Mouse (Mus musculus): ENCODE data around the gene Krt39. TPM values are rescaled to one million over a fixed set of nuclear protein-coding genes. Genes with fewer than 3 reads are reported as not detected.

The Krt39 gene
- polyA plus RNA-seq, 1 experiment: not detected

DNA sequence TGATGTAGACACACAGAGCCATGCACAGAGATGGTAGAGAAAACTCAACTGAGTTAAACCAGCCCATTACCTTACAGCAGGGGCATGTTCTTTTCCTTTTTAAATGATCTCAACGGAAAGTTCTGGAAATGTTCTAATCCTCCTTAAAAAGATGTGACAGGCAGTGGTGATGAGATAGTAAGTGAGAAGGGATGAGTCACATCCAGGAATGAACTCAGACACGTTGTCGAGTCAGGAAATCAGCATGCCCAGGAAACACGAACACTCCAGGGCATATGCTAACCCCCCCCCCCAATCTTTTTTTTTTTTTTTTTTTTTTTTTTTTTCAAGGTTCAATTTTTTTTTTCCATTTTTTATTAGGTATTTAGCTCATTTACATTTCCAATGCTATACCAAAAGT, 48.7 kb downstream of the Krt39 start:
- TF ChIP-seq POLR2A (IDR thresholded peaks at IDR 0.05; ENCODE audit: low read depth, low read length) (no peak), CTCF (IDR thresholded peaks at IDR 0.05; ENCODE audit: extremely low read depth, insufficient read length, insufficient replicate concordance, low read depth, low read length) (no peak)

GRCm38 (mm10) chr11:99471946-99472345, 49.2 kb downstream of the Krt39 start:
- Histone ChIP-seq H3K27ac (ENCODE audit: insufficient read depth, low read depth, low read length) (no peak overlapping the region), H3K4me1 (ENCODE audit: control insufficient read depth, insufficient read depth, insufficient read length, low read length) (peaks cover 4% of the 10 kb centered on the region; the same call in 1 of the 2 replicates), H3K27me3 (ENCODE audit: control insufficient read depth, insufficient read depth, low read length) (no peaks in the 10 kb centered on the region), H3K4me3 (ENCODE audit: low read depth, low read length) (no peak overlapping the region), H3K36me3 (ENCODE audit: control insufficient read depth, insufficient read depth, low read length) (no peaks in the 10 kb centered on the region)
- no peak for TF ChIP-seq POLR2A (IDR thresholded peaks at IDR 0.05; ENCODE audit: low read depth, low read length)
- TF ChIP-seq CTCF (IDR thresholded peaks at IDR 0.05; ENCODE audit: extremely low read depth, insufficient read length, insufficient replicate concordance, low read depth, low read length): no peak
- 91% methylated on average over 6 of the region's 6 CpGs for WGBS

More for the DNA sequence above, 48.7 kb downstream of the Krt39 start:
- Histone ChIP-seq H3K4me1 (ENCODE audit: control insufficient read depth, insufficient read depth, insufficient read length, low read length) (peaks cover 4% of the 10 kb centered on the region; the same call in 1 of the 2 replicates), H3K27me3 (ENCODE audit: control insufficient read depth, insufficient read depth, low read length) (no peaks in the 10 kb centered on the region), H3K4me3 (ENCODE audit: low read depth, low read length) (no peak overlapping the region), H3K27ac (ENCODE audit: insufficient read depth, low read depth, low read length) (no peak overlapping the region), H3K36me3 (ENCODE audit: control insufficient read depth, insufficient read depth, low read length) (no peaks in the 10 kb centered on the region)
- WGBS: 74% methylated on average over 4 of the region's 4 CpGs

DNA sequence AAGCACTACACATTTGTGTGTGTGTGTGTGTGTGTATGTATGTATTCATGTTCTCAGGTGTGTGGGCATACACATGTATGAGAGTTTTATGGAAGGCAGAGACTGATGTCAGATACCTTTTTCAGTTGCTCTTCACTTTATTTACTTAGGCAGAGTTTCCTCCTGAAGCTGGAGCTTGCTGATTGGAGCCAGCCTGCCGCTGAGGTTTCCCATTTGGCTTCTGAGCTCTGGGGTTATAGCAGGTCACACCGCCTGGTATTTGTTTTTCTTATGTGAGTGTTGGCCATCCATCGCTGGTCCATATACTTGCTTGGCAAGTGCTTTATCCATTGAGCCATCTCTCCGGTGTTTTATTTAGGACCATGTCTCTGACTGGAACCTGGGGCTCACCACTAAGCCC, 51.9 kb downstream of the Krt39 start:
- TF ChIP-seq CTCF (IDR thresholded peaks at IDR 0.05; ENCODE audit: extremely low read depth, insufficient read length, insufficient replicate concordance, low read depth, low read length) (no peak), POLR2A (IDR thresholded peaks at IDR 0.05; ENCODE audit: low read depth, low read length) (no peak)
- WGBS: 14% methylated on average over 4 of the region's 4 CpGs
- H3K27ac ChIP-seq (ENCODE audit: insufficient read depth, low read depth, low read length): no peak overlapping the region

GRCm38 (mm10) chr11:99468566-99468965, 52.6 kb downstream of the Krt39 start:
- 29% methylated on average over 11 of the region's 11 CpGs for WGBS
- no peak overlapping the region for H3K4me3 ChIP-seq (ENCODE audit: low read depth, low read length)
- no peaks in the 10 kb centered on the region for H3K27me3 ChIP-seq (ENCODE audit: control insufficient read depth, insufficient read depth, low read length)
- no peak overlapping the region for H3K27ac ChIP-seq (ENCODE audit: insufficient read depth, low read depth, low read length)
- no peak for TF ChIP-seq CTCF (IDR thresholded peaks at IDR 0.05; ENCODE audit: extremely low read depth, insufficient read length, insufficient replicate concordance, low read depth, low read length)
- TF ChIP-seq POLR2A (IDR thresholded peaks at IDR 0.05; ENCODE audit: low read depth, low read length): no peak
- H3K4me1 ChIP-seq (ENCODE audit: control insufficient read depth, insufficient read depth, insufficient read length, low read length): peaks cover 3% of the 10 kb centered on the region; the same call in 1 of the 2 replicates
- H3K36me3 ChIP-seq (ENCODE audit: control insufficient read depth, insufficient read depth, low read length): no peaks in the 10 kb centered on the region

More for the DNA sequence above, 51.9 kb downstream of the Krt39 start:
- Histone ChIP-seq H3K4me1 (ENCODE audit: control insufficient read depth, insufficient read depth, insufficient read length, low read length) (peaks cover 4% of the 10 kb centered on the region; the same call in 1 of the 2 replicates), H3K4me3 (ENCODE audit: low read depth, low read length) (no peak overlapping the region), H3K27me3 (ENCODE audit: control insufficient read depth, insufficient read depth, low read length) (no peaks in the 10 kb centered on the region), H3K36me3 (ENCODE audit: control insufficient read depth, insufficient read depth, low read length) (no peaks in the 10 kb centered on the region)

DNA sequence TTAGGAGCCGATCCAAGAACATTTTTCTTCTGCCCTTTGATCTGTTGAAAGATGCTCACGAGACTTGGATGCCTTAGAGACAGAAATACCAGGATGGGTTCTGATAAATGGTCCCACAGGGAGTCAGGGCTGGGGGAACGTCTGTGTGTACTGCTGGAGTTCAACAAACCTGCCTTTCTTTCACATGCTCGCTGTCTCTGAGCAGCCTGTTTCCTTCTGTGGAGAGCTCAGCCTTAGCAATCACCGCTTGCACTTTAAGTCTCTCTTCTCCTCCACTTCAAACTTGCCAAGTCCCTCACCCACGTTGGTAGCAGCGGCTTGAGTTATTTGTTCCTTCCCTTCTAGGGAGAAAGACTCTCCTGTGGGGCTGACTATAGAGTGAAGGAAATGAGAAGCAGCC, 54.8 kb downstream of the Krt39 start:
- Histone ChIP-seq H3K36me3 (ENCODE audit: control insufficient read depth, insufficient read depth, low read length) (no peaks in the 10 kb centered on the region), H3K27me3 (ENCODE audit: control insufficient read depth, insufficient read depth, low read length) (no peaks in the 10 kb centered on the region), H3K4me3 (ENCODE audit: low read depth, low read length) (no peak overlapping the region), H3K4me1 (ENCODE audit: control insufficient read depth, insufficient read depth, insufficient read length, low read length) (peaks cover 4% of the 10 kb centered on the region; the same call in 1 of the 2 replicates), H3K27ac (ENCODE audit: insufficient read depth, low read depth, low read length) (no peak overlapping the region)
- TF ChIP-seq POLR2A (IDR thresholded peaks at IDR 0.05; ENCODE audit: low read depth, low read length) (no peak), CTCF (IDR thresholded peaks at IDR 0.05; ENCODE audit: extremely low read depth, insufficient read length, insufficient replicate concordance, low read depth, low read length) (no peak)
- WGBS: 49% methylated on average over 7 of the region's 7 CpGs

- H3K27ac ChIP-seq (ENCODE audit: insufficient read depth, low read depth, low read length): no peak overlapping the region
- 4% methylated on average over 5 of the region's 5 CpGs for WGBS
- peaks cover 8% of the 10 kb centered on the region; the same call in 1 of the 2 replicates for H3K4me1 ChIP-seq (ENCODE audit: control insufficient read depth, insufficient read depth, insufficient read length, low read length)
- no peak overlapping the region for H3K4me3 ChIP-seq (ENCODE audit: low read depth, low read length)
- H3K27me3 ChIP-seq (ENCODE audit: control insufficient read depth, insufficient read depth, low read length): no peaks in the 10 kb centered on the region
- H3K36me3 ChIP-seq (ENCODE audit: control insufficient read depth, insufficient read depth, low read length): no peaks in the 10 kb centered on the region
- TF ChIP-seq CTCF (IDR thresholded peaks at IDR 0.05; ENCODE audit: extremely low read depth, insufficient read length, insufficient replicate concordance, low read depth, low read length) (peak; percentile 73; the same call in 1 of the 2 replicates), POLR2A (IDR thresholded peaks at IDR 0.05; ENCODE audit: low read depth, low read length) (no peak)
Observed at GRCm38 (mm10) chr11:99464836-99465235, 56.3 kb downstream of the Krt39 start.

Other genes with a start within 250 kb of the Krt39 start
- gene Krt24, start 236.1 kb downstream of the Krt39 start, polyA plus RNA-seq (2012; rRNA removed): not detected in 2 replicates
- gene Krt25, start 198.4 kb downstream of the Krt39 start, polyA plus RNA-seq (2012; rRNA removed): not detected in 2 replicates
- not detected in 2 replicates for gene Krt26, start 183.4 kb downstream of the Krt39 start, polyA plus RNA-seq (2012; rRNA removed)
- gene Krt27, start 170.2 kb downstream of the Krt39 start, polyA plus RNA-seq (2012; rRNA removed): not detected in 2 replicates
- gene Krt28, start 146.4 kb downstream of the Krt39 start, polyA plus RNA-seq (2012; rRNA removed): not detected in 2 replicates
- gene Krt10, start 132.0 kb downstream of the Krt39 start, polyA plus RNA-seq (2012; rRNA removed): 0.15 and 0.18 TPM in 2 replicates
- 0.48 and 9.5 TPM in 2 replicates for gene Krt12, start 99.1 kb downstream of the Krt39 start, polyA plus RNA-seq (2012; rRNA removed)
- gene Krt20, start 83.2 kb downstream of the Krt39 start, polyA plus RNA-seq (2012; rRNA removed): 292 and 951 TPM in 2 replicates
- gene Krt23, start 28.2 kb downstream of the Krt39 start, polyA plus RNA-seq (2012; rRNA removed): 4.4 and 7.4 TPM in 2 replicates
- not detected in 2 replicates for gene Krt40, start 21.8 kb upstream of the Krt39 start, polyA plus RNA-seq (2012; rRNA removed)
- gene Krtap3-3, start 29.5 kb upstream of the Krt39 start, polyA plus RNA-seq (2012; rRNA removed): not detected in 2 replicates
- not detected in 2 replicates for gene Krtap3-2, start 35.5 kb upstream of the Krt39 start, polyA plus RNA-seq (2012; rRNA removed)
- not detected in 2 replicates for gene Gm11939, start 38.1 kb upstream of the Krt39 start, polyA plus RNA-seq (2012; rRNA removed)
- 0.47 and 2.7 TPM in 2 replicates for gene Krtap3-1, start 45.3 kb upstream of the Krt39 start, polyA plus RNA-seq (2012; rRNA removed)
- gene Krtap1-5, start 59.7 kb upstream of the Krt39 start, polyA plus RNA-seq (2012; rRNA removed): not detected in 2 replicates
- not detected in 2 replicates for gene Krtap1-4, start 62.3 kb upstream of the Krt39 start, polyA plus RNA-seq (2012; rRNA removed)
- gene Krtap1-3, start 70.0 kb upstream of the Krt39 start, polyA plus RNA-seq (2012; rRNA removed): not detected in 2 replicates
- gene Krtap9-3, start 76.8 kb upstream of the Krt39 start, polyA plus RNA-seq (2012; rRNA removed): not detected in 2 replicates
- gene Gm11938, start 82.0 kb upstream of the Krt39 start, polyA plus RNA-seq (2012; rRNA removed): 1.3 TPM in 1 of 2 replicates, not detected in the other
- gene Gm11937, start 88.9 kb upstream of the Krt39 start, polyA plus RNA-seq (2012; rRNA removed): not detected in 2 replicates
- gene Krtap2-4, start 93.5 kb upstream of the Krt39 start, polyA plus RNA-seq (2012; rRNA removed): 0.29 and 1.9 TPM in 2 replicates
- gene Gm11562, start 99.1 kb upstream of the Krt39 start, polyA plus RNA-seq (2012; rRNA removed): 1.9 TPM in 1 of 2 replicates, not detected in the other
- gene Krtap4-1, start 106.9 kb upstream of the Krt39 start, polyA plus RNA-seq (2012; rRNA removed): not detected in 2 replicates
- not detected in 2 replicates for gene Krtap4-2, start 113.7 kb upstream of the Krt39 start, polyA plus RNA-seq (2012; rRNA removed)
- not detected in 2 replicates for gene Krtap4-7, start 122.8 kb upstream of the Krt39 start, polyA plus RNA-seq (2012; rRNA removed)
- gene Gm11555, start 128.9 kb upstream of the Krt39 start, polyA plus RNA-seq (2012; rRNA removed): not detected in 2 replicates
- gene Gm11563, start 137.6 kb upstream of the Krt39 start, polyA plus RNA-seq (2012; rRNA removed): not detected in 2 replicates
- not detected in 2 replicates for gene Krtap4-6, start 144.6 kb upstream of the Krt39 start, polyA plus RNA-seq (2012; rRNA removed)
- gene Gm14190, start 169.4 kb upstream of the Krt39 start, polyA plus RNA-seq (2012; rRNA removed): not detected in 2 replicates
- not detected in 2 replicates for gene Gm14180, start 213.0 kb upstream of the Krt39 start, polyA plus RNA-seq (2012; rRNA removed)

Measured in small intestine, adult 2 months (tissue).